Mouse (Mus musculus): ENCODE data around the gene Nhsl1. TPM values are rescaled to one million over a fixed set of nuclear protein-coding genes. Genes with fewer than 3 reads are reported as not detected.
"Not testable (repeated sequence)": the region's sequence is repeated elsewhere in the genome, so short reads cannot be mapped to it uniquely, and the experiment has no call there.

The Nhsl1 gene
- polyA plus RNA-seq, 1 experiment from 2014 or later = 15.5 TPM

DNA sequence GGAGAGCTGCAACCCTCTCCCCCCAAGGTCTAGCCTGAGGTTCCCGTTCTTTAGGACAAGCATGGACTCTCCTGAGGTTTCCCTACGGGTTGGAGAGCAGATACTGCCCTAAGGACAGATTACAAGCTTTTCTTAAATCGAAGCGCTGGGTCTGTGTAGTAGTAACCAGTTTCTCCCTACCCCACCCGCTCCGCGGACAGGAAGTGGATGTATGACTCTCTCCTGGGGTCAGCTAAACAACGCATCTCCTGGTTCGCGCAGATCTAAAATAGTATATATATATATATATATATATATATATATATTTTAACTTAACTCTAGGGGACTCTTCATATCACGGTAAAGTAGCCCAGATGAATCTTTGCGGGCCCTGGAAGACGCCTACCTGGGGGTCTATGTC is 226.5 kb downstream of the Nhsl1 start:
- Histone ChIP-seq H3K4me1 (replicated peaks) (peaks cover 3% of the 10 kb centered on the region; the same call in 1 of the 2 replicates), H3K27ac (ENCODE audit: poor library complexity, severe bottlenecking) (no peak overlapping the region), H3K4me2 (peak overlapping the region; percentile 92), H3K9me3 (replicated peaks) (no peaks in the 10 kb centered on the region), H3K9ac (peak overlapping the region; percentile 87), H3K4me3 (peak overlapping the region; percentile 80), H3K27me3 (replicated peaks) (peaks cover 7% of the 10 kb centered on the region; the same call in 1 of the 2 replicates), H3K36me3 (peaks cover 3% of the 10 kb centered on the region; the same call in 1 of the 2 replicates)
- peak; percentile 26 for ATAC-seq (ENCODE audit: insufficient number of reproducible peaks, low FRiP score)
- 4% methylated on average over 13 of the region's 13 CpGs for WGBS

DNA sequence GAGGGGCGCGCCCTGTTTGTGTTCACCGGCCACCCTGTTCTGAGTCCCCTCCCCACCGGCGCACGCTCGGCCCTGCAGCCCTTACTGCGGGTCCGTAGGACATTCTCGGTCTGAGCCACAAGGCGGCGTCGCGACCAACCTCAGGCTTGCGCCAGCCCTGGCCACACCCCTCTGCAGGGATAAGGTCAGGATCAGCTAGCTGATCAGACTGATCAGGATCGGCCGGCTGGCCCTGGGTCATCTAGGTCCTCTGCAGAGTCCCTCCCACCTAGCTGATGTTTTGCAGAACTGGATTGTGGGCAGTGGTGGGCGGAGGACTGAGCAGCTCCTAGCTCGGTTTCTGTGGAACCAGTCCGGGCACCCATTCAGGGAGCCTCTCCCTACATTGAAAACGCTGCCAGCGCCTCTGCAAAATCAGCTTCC is 227.0 kb downstream of the Nhsl1 start, which contains the start of gene Hebp2:
Hebp2 (minus strand) TSS at position 264 of the 423 bp plus-strand sequence.
- Histone ChIP-seq H3K9ac (peak within 1 kb of the TSS; percentile 87), H3K4me2 (peak within 1 kb of the TSS; percentile 92), H3K27me3 (replicated peaks) (peaks cover 7% of the 10 kb centered on the region; the same call in 1 of the 2 replicates), H3K4me3 (peak within 1 kb of the TSS; percentile 80), H3K9me3 (replicated peaks) (no peaks in the 10 kb centered on the region), H3K4me1 (replicated peaks) (peaks cover 5% of the 10 kb centered on the region; the same call in 1 of the 2 replicates), H3K36me3 (peaks cover under 1% of the 10 kb centered on the region; the same call in 1 of the 2 replicates), H3K27ac (ENCODE audit: poor library complexity, severe bottlenecking) (no peak within 1 kb of the TSS)
- WGBS = 0% methylated on average over 22 of the region's 22 CpGs
- peak; percentile 76 for ATAC-seq (ENCODE audit: insufficient number of reproducible peaks, low FRiP score)

DNA sequence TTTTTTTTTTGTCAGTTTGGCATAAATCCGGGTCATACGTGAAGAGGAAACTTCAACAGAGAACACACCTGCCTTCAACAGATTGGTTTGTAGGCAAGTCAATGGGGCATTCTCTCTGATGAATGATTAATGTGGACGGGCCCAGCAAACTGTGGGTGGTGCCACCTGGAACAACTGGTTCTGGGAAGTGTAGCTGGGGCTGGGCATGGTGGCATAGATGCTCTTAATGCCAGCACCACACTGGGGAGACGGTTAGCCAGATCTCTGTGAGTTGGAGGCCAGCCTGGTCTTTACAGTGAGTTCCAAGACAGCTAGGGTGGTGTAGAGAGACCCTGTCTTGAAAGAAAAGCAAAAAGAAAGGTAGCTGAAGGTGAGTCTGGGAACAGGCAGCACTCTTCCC is 228.6 kb downstream of the Nhsl1 start:
- Histone ChIP-seq H3K36me3 (no peaks in the 10 kb centered on the region), H3K9me3 (replicated peaks) (no peaks in the 10 kb centered on the region), H3K9ac (no peak overlapping the region), H3K4me2 (no peak overlapping the region), H3K27me3 (replicated peaks) (peaks cover 7% of the 10 kb centered on the region; the same call in 1 of the 2 replicates), H3K27ac (ENCODE audit: poor library complexity, severe bottlenecking) (no peak overlapping the region), H3K4me1 (replicated peaks) (peaks cover 5% of the 10 kb centered on the region; the same call in 1 of the 2 replicates), H3K4me3 (no peak overlapping the region)
- 84% methylated on average over 4 of the region's 4 CpGs for WGBS
- no peak for ATAC-seq (ENCODE audit: insufficient number of reproducible peaks, low FRiP score)

DNA sequence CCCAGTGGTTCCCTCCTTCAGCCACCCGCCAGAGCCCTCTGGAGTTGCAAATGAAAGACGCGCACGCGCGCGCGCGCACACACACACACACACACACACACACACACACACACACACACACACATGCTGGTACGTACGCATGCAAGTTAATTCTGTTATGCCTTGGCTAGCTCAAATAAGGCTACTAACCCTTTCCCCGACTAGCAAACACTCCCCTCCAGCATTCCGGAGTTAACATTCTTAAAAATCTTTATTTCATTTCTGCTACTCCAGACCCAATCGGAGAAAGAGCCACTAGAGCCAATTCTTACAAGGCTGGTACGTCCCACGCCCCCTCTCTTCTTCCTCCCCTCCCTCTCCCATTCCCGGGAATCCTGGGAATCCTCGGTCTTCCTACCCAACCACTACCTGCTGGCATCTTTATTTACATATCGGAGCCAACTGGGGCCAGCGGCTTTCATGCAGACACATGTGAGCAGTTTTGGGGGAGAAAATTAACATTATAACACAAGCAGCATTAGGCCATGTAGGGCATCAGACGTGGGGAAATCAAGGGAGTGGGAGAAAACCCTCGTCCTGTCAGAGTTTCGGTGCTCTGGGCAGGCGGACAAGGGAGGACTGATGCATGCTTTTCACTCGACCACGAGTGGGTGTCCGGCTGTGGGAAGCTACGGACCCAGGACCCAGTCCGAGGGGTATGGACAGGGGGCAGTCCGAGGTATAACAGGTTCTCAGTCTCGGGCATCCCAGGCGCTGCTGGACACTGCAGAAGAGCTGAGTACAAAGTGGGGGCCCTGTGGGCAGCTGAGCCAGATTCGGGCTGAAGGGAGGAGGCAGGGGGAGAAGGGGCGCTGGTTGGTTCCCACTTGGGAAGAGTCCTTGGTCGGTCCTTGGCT is 230.8 kb downstream of the Nhsl1 start:
- H3K27ac ChIP-seq (ENCODE audit: poor library complexity, severe bottlenecking) = no peak overlapping the region
- peak overlapping the region; percentile 77 for H3K4me2 ChIP-seq
- H3K9me3 ChIP-seq (replicated peaks) = no peaks in the 10 kb centered on the region
- WGBS = 5% methylated on average over 35 of the region's 35 CpGs
- H3K4me3 ChIP-seq = peak overlapping the region; percentile 48
- no peak overlapping the region for H3K9ac ChIP-seq
- ATAC-seq (ENCODE audit: insufficient number of reproducible peaks, low FRiP score) = no peak
- H3K27me3 ChIP-seq (replicated peaks) = peaks cover 7% of the 10 kb centered on the region; the same call in 1 of the 2 replicates
- peaks cover 5% of the 10 kb centered on the region; the same call in 1 of the 2 replicates for H3K4me1 ChIP-seq (replicated peaks)
- H3K36me3 ChIP-seq = no peaks in the 10 kb centered on the region

DNA sequence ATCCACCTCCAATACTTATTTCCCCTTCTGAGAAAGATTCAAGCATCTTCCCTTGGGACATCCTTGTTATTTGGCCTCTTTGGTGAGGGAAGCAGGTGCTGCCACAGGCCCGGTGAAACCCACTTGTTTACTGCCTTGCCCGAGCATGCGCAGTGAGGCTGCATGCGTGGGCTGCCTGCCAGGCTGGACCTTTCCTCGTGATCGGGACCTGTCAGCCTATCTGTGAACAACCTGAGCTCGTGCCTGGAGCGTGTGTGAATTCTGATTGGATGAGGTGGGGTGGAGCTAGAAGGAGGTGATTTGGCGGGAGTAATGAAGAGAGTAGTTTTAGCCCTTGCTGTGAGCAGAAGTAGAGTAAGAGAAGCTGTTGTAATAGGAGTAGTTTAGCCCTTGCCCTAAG is 240.3 kb downstream of the Nhsl1 start:
- WGBS = 81% methylated on average over 9 of the region's 9 CpGs
- not testable (repeated sequence) for H3K4me2 ChIP-seq; H3K27ac ChIP-seq (ENCODE audit: poor library complexity, severe bottlenecking); ATAC-seq (ENCODE audit: insufficient number of reproducible peaks, low FRiP score); H3K9ac ChIP-seq; H3K4me1 ChIP-seq (replicated peaks); H3K4me3 ChIP-seq; H3K27me3 ChIP-seq (replicated peaks); H3K36me3 ChIP-seq; H3K9me3 ChIP-seq (replicated peaks)

DNA sequence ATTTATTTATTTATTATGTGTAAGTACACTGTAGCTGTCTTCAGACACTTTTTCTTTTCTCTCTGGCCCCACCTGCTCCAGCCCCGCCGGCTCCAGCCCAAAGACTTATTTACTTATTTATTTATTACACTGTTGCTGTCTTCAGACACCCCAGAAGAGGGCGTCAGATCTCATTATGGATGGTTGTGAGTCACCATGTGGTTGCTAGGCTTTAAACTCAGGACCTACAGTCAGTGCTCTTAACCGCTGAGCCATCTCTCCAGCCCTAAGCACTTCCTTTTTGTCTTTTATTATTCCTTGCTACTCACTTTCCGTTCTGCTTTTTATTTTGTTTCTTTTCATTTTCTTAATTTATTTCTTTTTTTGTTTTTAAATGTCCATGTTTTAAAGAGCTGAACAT is 242.7 kb downstream of the Nhsl1 start:
- 49% methylated on average over 5 of the region's 5 CpGs for WGBS
- no peaks in the 10 kb centered on the region for H3K27me3 ChIP-seq (replicated peaks)

DNA sequence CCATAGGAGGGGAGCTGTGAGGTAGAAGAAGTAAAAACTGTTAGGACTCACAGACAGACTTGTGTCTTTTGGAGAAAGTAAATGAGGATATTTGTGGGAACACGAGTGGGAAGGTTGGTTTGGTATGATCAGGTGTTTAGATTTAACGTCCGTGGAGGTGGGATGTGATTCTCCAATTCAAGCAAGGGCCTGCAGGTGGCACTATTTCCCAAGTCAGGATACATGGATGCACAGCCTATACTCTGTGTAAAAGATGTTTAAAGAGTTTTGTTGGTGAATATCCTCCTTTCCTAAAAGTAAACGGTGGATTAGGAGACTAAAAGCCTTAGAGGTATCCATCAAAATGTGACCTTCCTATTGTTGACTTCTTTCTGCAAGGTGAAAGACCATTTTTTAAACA is 244.2 kb downstream of the Nhsl1 start:
- no peak overlapping the region for H3K27ac ChIP-seq (ENCODE audit: poor library complexity, severe bottlenecking)
- WGBS = 12% methylated on average over 4 of the region's 4 CpGs
- no peaks in the 10 kb centered on the region for H3K9me3 ChIP-seq (replicated peaks)
- no peak overlapping the region for H3K4me3 ChIP-seq
- H3K9ac ChIP-seq = no peak overlapping the region
- no peaks in the 10 kb centered on the region for H3K27me3 ChIP-seq (replicated peaks)
- H3K4me2 ChIP-seq = no peak overlapping the region
- H3K4me1 ChIP-seq (replicated peaks) = no peaks in the 10 kb centered on the region
- no peaks in the 10 kb centered on the region for H3K36me3 ChIP-seq
- no peak for ATAC-seq (ENCODE audit: insufficient number of reproducible peaks, low FRiP score)

More for the DNA sequence above, 242.7 kb downstream of the Nhsl1 start:
- no peak for ATAC-seq (ENCODE audit: insufficient number of reproducible peaks, low FRiP score)
- Histone ChIP-seq H3K36me3 (no peaks in the 10 kb centered on the region), H3K4me3 (no peak overlapping the region), H3K9me3 (replicated peaks) (no peaks in the 10 kb centered on the region), H3K4me2 (no peak overlapping the region), H3K27ac (ENCODE audit: poor library complexity, severe bottlenecking) (no peak overlapping the region), H3K4me1 (replicated peaks) (no peaks in the 10 kb centered on the region), H3K9ac (no peak overlapping the region)

DNA sequence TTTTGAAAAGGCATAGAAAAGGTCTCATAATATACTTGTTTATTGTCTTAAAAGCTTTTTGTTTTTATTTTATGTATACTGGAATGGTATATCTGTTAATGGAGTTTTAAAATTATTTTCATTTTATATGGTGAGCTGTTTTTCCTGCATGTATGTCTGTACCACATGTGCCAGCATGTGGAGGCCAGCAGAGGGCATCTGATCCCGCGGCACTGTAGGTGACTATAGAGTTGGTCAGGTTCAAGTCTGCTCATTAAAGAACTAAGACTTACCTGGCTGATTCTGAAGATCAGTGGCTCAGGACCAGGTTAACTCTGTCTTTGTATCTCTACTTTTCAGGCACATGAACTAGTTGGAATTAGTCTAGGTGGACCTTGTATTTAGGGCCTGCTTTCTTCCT is 253.8 kb downstream of the Nhsl1 start:
- ATAC-seq (ENCODE audit: insufficient number of reproducible peaks, low FRiP score) = no peak
- Histone ChIP-seq H3K9ac (no peak overlapping the region), H3K9me3 (replicated peaks) (0 out of 2 replicates have a peak, but pooled peaks cover 2% of the 10 kb centered on the region), H3K4me1 (replicated peaks) (no peaks in the 10 kb centered on the region), H3K27me3 (replicated peaks) (no peaks in the 10 kb centered on the region), H3K4me3 (no peak overlapping the region), H3K27ac (ENCODE audit: poor library complexity, severe bottlenecking) (no peak overlapping the region), H3K4me2 (no peak overlapping the region), H3K36me3 (no peaks in the 10 kb centered on the region)
- 62% methylated on average over 2 of the region's 2 CpGs for WGBS

Other genes starting within 250 kb of the Nhsl1 start
- 0.37 TPM in 1 of 2 replicates, not detected in the other for gene Ect2l, start 108.1 kb upstream of the Nhsl1 start, polyA plus RNA-seq (2016; fragmentation: Nextera tagmentation; extraction: Ambion mirVana)
- 7.9 and 11.4 TPM in 2 replicates for gene Ccdc28a, start 84.0 kb upstream of the Nhsl1 start, polyA plus RNA-seq (2016; fragmentation: Nextera tagmentation; extraction: Ambion mirVana)
- 17.9 and 18.3 TPM in 2 replicates for gene Hebp2, start 227.1 kb downstream of the Nhsl1 start, polyA plus RNA-seq (2016; fragmentation: Nextera tagmentation; extraction: Ambion mirVana)